Mouse (Mus musculus) stomach, postnatal 0 days (tissue): ENCODE measurements at regions not wholly inside any gene's neighbourhood (a gene's known extent, or its start where the extent isn't known, plus 50 kb on each side); places are given as distances from the start of the nearest gene placed in this dataset.

Experiments
- CTCF ChIP-seq: IDR thresholded peaks from 2 replicates; pipeline ENCODE4 v1.5.1; 2016; ENCODE audit warnings: antibody characterized with exemption, low read depth, mild to moderate bottlenecking, moderate library complexity
- EP300 ChIP-seq: optimal IDR thresholded peaks from 2 replicates; pipeline ENCODE3; 2016; ENCODE audit warnings: antibody characterized with exemption

DNA sequence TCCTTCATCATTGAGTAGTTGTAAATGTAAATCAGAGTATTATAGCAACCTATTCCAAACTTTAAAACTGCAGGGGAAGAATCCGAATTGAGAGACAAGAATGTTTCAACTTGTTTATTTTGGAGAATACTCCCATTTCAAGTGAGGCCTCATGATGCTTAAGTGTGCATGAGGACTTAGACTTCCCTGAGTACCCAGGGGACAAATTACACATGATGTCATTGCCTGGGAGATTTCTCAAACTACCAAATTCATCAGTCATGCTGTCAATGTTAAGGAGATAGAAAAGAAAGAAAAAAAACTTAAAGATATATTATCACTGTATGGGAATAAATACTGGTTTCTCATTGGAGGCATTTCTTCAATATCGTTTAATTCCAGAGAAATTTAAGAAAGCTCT lies 113.4 kb upstream of the Tbx18 start:
- TF ChIP-seq CTCF (no peak), EP300 (no peak)
